8 mouse cellular contexts compared by ENCODE assay signal in the genomic region with DNA sequence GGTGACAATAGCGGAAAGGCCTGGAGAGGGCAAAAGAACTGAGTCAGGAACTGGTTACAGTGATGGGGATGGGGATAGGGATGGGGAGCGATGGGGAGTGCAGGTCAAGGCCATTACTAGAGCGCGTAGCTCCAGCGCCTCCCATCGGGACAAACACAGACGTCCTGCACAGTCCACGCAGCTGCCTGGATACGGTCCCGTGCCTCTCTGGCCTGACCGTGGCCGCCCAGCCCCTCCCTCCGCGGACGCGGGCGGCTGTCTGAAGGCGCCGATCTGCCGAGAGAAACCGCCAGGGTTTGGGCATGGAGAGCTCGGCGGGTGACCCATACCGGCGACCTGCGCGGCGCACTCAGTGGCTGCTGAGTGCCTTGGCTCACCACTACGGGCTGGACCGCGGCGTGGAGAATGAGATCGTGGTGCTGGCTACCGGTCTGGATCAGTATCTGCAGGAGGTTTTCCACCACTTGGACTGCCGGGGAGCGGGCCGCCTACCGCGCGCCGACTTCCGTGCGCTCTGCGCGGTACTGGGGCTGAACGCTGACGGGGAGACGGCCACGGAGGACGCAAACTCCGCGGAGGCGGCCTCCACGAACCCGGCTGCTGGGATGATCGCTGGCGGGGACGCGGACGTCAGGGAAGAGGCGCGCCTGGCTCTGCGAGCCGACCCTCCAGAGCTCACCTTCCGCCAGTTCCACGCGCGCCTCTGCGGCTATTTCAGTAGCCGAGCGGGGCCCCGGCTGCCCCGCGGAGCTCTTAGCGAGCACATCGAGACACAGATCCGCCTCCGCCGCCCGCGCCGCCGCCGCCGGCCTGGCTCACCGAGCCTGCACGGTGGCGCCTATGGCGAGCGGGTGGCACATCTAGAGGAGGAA. TPM values are rescaled to one million over a fixed set of nuclear protein-coding genes. Genes with fewer than 3 reads are reported as not detected.
A peak's percentile ranks its signal among the peaks of the same experiment; 100 is the strongest.
DNase-seq lines count a peak whose midpoint lies in the region; ATAC-seq and TF ChIP-seq lines count a peak whose summit lies in the region.

A gene (plus strand): TSS at position 279 of the 872 bp plus-strand sequence.

- peak; percentile 44; the same call in 1 of the 2 replicates for ATAC-seq in intestine, postnatal 0 days
- peak; percentile 84 for ATAC-seq in midbrain, embryonic 11.5 days (ENCODE audit: low FRiP score)
- peak; percentile 73 for ATAC-seq in stomach, embryonic 16.5 days (ENCODE audit: insufficient read depth, low FRiP score)

- H3K9me3 ChIP-seq in embryonic facial prominence, embryonic 10.5 days: no peaks in the 10 kb centered on the region
- no peaks in the 10 kb centered on the region for H3K9me3 ChIP-seq in intestine, postnatal 0 days (ENCODE audit: control insufficient read depth)
- no peaks in the 10 kb centered on the region for H3K9me3 ChIP-seq in midbrain, embryonic 11.5 days (ENCODE audit: control insufficient read depth, low read length)
- H3K9me3 ChIP-seq in stomach, embryonic 16.5 days (replicated peaks; ENCODE audit: control insufficient read depth, low read length): no peaks in the 10 kb centered on the region

- peak within 1 kb of the TSS; percentile 74 for H3K4me3 ChIP-seq in embryonic facial prominence, embryonic 10.5 days
- peak within 1 kb of the TSS; percentile 44 for H3K4me3 ChIP-seq in intestine, postnatal 0 days (ENCODE audit: low read depth, low read length)
- peak within 1 kb of the TSS; percentile 57 for H3K4me3 ChIP-seq in midbrain, embryonic 11.5 days (ENCODE audit: low read depth, low read length)
- H3K4me3 ChIP-seq in stomach, embryonic 16.5 days (replicated peaks; ENCODE audit: low read length): peak within 1 kb of the TSS; percentile 63

- peak; percentile 19 to 53 for DNase-seq in adrenal gland, adult (ENCODE audit: inconsistent age in 2 of 2, low spot score in 1 of 2)
- no peak for DNase-seq in adrenal gland, adult 8-10 months
- peak; percentile 67 for DNase-seq in embryonic facial prominence, embryonic 10.5 days (ENCODE audit: low spot score)
- peak; percentile 74 to 81 for DNase-seq in heart, adult 18-20 months
- peak; percentile 38 for DNase-seq in left cerebral cortex, postnatal 4 days
- DNase-seq in midbrain, embryonic 11.5 days (ENCODE audit: low spot score, missing footprints): peak; percentile 98

- H3K4me1 ChIP-seq in embryonic facial prominence, embryonic 10.5 days: peaks cover 43% of the 10 kb centered on the region
- no peaks in the 10 kb centered on the region for H3K4me1 ChIP-seq in intestine, postnatal 0 days (replicated peaks; ENCODE audit: control insufficient read depth, insufficient read depth, low read length)
- peaks cover 30% of the 10 kb centered on the region for H3K4me1 ChIP-seq in midbrain, embryonic 11.5 days (ENCODE audit: control insufficient read depth, insufficient read depth, low read length)
- peaks cover 18% of the 10 kb centered on the region for H3K4me1 ChIP-seq in stomach, embryonic 16.5 days (ENCODE audit: control insufficient read depth, insufficient read depth, low read length)

- peak within 1 kb of the TSS; percentile 74 for H3K4me2 ChIP-seq in intestine, postnatal 0 days (replicated peaks; ENCODE audit: low read depth)
- H3K4me2 ChIP-seq in midbrain, embryonic 11.5 days: peak within 1 kb of the TSS; percentile 95
- peak within 1 kb of the TSS; percentile 90 for H3K4me2 ChIP-seq in stomach, embryonic 16.5 days (ENCODE audit: low read depth, low read length)

- peak within 1 kb of the TSS; percentile 40; the same call in 1 of the 2 replicates for H3K9ac ChIP-seq in intestine, postnatal 0 days (ENCODE audit: low read depth, low read length)
- H3K9ac ChIP-seq in midbrain, embryonic 11.5 days (ENCODE audit: low read length): peak within 1 kb of the TSS; percentile 80
- peak within 1 kb of the TSS; percentile 73 for H3K9ac ChIP-seq in stomach, embryonic 16.5 days (ENCODE audit: low read length)

- no peaks in the 10 kb centered on the region for H3K36me3 ChIP-seq in embryonic facial prominence, embryonic 10.5 days (replicated peaks)
- no peaks in the 10 kb centered on the region for H3K36me3 ChIP-seq in intestine, postnatal 0 days (ENCODE audit: control insufficient read depth, insufficient read depth)
- no peaks in the 10 kb centered on the region for H3K36me3 ChIP-seq in midbrain, embryonic 11.5 days (ENCODE audit: control insufficient read depth, insufficient read depth, low read length)
- H3K36me3 ChIP-seq in stomach, embryonic 16.5 days (ENCODE audit: control insufficient read depth, insufficient read depth, low read length): no peaks in the 10 kb centered on the region

- intact Hi-C loops in left cerebral cortex, postnatal 4 days (cut with DNase I): no loop called here

- WGBS in embryonic facial prominence, embryonic 10.5 days: under 1% methylated on average over 90 of the region's 90 CpGs
- WGBS in intestine, postnatal 0 days: under 1% methylated on average over 88 of the region's 90 CpGs
- WGBS in midbrain, embryonic 11.5 days: 0% methylated on average over 88 of the region's 90 CpGs
- under 1% methylated on average over 90 of the region's 90 CpGs for WGBS in stomach, embryonic 16.5 days

- peaks cover 96% of the 10 kb centered on the region for H3K27me3 ChIP-seq in embryonic facial prominence, embryonic 10.5 days (replicated peaks; ENCODE audit: low read depth, poor library complexity, severe bottlenecking)
- peaks cover 47% of the 10 kb centered on the region for H3K27me3 ChIP-seq in intestine, postnatal 0 days (replicated peaks; ENCODE audit: control insufficient read depth, insufficient read depth, low read length)
- H3K27me3 ChIP-seq in midbrain, embryonic 11.5 days (ENCODE audit: control insufficient read depth, insufficient read depth, low read length): peaks cover 30% of the 10 kb centered on the region
- peaks cover 44% of the 10 kb centered on the region for H3K27me3 ChIP-seq in stomach, embryonic 16.5 days (ENCODE audit: control insufficient read depth, insufficient read depth, low read length)

- peak within 1 kb of the TSS; percentile 72 for H3K27ac ChIP-seq in embryonic facial prominence, embryonic 10.5 days (replicated peaks)
- peak within 1 kb of the TSS; percentile 54 for H3K27ac ChIP-seq in intestine, postnatal 0 days (ENCODE audit: low read depth, low read length)
- no peak within 1 kb of the TSS for H3K27ac ChIP-seq in midbrain, embryonic 11.5 days (ENCODE audit: low read depth, low read length)
- peak within 1 kb of the TSS; percentile 49; the same call in 1 of the 2 replicates for H3K27ac ChIP-seq in stomach, embryonic 16.5 days (ENCODE audit: low read length)

- peak; percentile 56 for TF ChIP-seq CTCF in intestine, postnatal 0 days (IDR thresholded peaks at IDR 0.05; ENCODE audit: low read depth)

RNA-seq across cellular contexts. Expression of the gene that starts here (rescaled TPM):
- under 1 TPM; 0.54 to 0.78 (median 0.65) TPM for total RNA-seq in adrenal gland, adult 8-10 months (2022)
- polyA plus RNA-seq in embryonic facial prominence, embryonic 10.5 days (2016; fragmentation: Nextera tagmentation; extraction: Ambion mirVana): 0.61 and 1.4 TPM in 2 replicates
- total RNA-seq in heart, adult 18-20 months (2021): 1 to 10 TPM in 1 of 2 experiments, under 1 TPM in 1; 0.94 to 1.3 TPM
- 0.86 and 0.98 TPM in 2 replicates for polyA plus RNA-seq in intestine, postnatal 0 days (2015; fragmentation: Nextera tagmentation; extraction: Ambion mirVana)
- total RNA-seq in left cerebral cortex, postnatal 4 days (2021): 1 to 10 TPM; 3.4 to 6.2 TPM
- 6.1 and 6.4 TPM in 2 replicates for polyA plus RNA-seq in midbrain, embryonic 11.5 days (2014; fragmentation: Nextera tagmentation; extraction: Ambion mirVana)
- polyA plus RNA-seq in stomach, embryonic 16.5 days (2015; fragmentation: Nextera tagmentation; extraction: Ambion mirVana): 0.90 and 1.3 TPM in 2 replicates

Comparison
In these comparisons a context has a peak if more than half of its experiments do, and no peak if none do; other contexts are left out.
1. Peak in ATAC-seq, H3K4me3 ChIP-seq, H3K27ac ChIP-seq, H3K9ac ChIP-seq and H3K4me2 ChIP-seq in intestine, postnatal 0 days; RNA of the gene not detected or under 1 TPM.